Mouse (Mus musculus) cerebellum, adult 11 months (tissue): ENCODE results near the gene Fxyd5.

Source experiments
- DNase-seq: peaks from one replicate; pipeline ENCODE4 v3.0.0; 2022

Gene Fxyd5

DNA sequence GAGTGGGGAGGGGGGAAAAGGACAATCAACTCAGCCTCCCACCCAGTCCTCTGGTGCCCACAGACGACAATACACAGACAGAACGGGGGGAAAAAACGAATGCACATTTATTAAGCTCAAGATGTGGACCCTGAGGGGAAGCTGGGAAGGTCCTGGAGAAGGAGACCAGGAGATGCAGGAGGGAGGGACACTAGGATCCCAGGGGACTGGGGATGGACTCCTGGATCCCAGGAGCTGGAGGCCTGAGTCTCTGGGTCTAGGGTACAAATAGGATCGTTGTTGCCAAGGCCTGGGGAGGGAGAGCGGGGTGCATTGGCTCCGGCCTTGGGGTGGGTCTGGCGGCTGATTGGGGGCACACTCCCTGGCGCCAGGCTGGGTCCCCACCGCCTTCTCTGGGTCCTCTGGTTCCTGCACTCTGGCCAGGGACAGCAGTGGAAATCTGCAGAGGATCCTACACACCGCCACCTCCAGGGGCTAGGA is at the start of gene Fxyd5:
Gene Fxyd5, minus strand, starts transcription at position 51 of the 480 bp plus-strand sequence.
- no peak for DNase-seq

DNA sequence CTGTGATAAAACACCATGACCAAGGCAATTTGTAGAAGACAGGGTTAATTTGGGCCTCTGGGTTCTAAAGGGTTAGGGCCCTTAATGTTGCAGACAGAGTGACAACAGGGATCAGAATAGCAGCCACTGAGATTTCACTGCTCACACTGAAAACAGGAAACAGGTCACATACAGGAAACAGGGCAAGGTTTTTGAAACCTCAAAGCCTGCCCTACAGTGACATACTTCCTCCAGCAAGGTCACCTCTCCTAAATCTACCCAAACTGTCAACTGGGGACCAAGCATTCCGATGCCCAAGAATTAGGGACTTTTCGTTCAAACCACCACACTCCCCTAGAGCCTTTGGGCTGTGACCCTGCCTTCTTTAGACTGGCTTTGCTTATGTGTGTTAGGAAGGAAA is 47.4 kb upstream of the Fxyd5 start:
- no peak for DNase-seq

DNA sequence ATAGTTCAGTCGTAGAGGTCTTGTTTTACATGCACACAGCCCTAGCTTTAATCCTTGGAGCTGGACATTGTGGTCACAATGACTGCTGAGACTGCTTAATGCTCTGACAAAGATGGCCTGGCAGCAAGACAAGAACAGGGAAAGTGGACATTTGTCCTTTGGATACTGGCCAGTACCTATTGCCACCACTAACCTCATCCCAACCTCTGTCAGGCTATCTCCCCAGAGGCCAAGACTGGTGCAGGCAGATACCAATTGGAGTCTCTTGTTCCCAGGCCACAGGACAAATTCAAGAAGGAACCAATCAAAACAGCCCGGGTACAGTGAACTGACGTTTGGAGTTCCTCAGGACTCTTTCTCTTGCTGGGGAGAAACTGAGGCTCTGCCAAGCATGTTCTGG is 45.9 kb upstream of the Fxyd5 start:
- no peak for DNase-seq

DNA sequence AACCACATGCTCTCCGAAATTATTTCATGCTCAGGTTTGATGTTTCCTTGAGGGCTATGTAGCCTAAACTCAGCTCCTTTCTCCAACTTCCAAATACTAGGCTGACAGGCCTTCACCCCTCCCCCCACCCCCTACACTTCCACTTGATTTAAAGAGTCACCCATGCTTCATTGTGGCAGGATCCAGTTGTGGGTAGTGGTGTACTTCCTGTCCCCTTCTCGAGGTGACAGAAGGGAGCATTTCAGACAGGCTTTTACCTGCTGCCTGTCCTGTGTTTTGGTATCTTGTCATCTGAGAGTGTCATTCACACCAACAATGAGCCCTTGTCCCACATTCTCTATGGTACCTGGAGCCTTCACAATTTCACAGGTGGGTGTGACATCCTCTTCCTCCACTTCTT is 45.0 kb upstream of the Fxyd5 start:
- DNase-seq, result no peak

DNA sequence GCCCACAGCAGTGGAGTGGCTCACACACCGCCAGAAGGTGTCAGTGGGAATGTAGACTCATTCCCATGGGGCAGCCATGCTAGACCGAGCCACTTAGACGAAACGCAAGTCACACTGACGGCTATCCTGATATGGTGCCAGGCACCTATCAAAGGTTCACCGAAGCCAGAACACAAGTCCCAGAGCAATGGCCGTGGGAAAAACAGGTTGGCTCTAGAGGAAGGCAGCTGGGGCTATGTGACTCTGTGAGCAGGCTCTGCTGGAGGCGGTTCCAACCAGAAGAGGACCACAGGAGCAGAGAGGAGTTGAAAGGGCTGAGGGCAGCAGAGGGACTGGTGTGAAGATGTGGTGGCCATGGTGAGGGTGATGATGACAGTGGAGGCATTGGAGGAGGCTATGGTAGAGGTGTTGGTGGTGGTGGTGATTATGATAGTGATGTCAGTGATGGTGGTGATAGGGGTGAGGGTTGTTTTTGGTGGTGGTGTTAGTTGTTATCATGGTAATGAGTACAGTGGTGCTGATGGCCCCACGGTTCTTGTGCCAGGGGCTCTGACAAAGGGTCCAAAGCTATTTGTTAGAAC is 44.0 kb upstream of the Fxyd5 start:
- DNase-seq, result no peak

DNA sequence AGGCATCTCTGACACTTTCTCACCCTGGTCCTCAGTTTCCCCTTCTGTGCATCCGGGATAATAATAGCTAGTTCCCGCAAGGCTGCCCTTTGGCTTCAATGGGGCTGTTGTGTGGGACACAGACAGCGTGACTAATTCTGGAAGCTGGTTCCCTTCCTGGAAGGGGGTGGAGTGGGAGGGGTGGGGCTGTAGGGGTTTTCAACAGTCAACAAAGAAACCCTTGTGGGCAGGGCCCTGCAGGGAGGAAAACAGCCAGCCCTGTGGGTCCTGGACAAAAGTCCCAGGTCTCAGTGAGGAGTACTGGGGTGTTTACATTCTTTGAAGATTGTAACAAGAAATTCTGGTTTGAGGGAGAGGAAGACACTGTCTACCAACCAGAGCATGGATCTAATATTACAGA is 42.9 kb upstream of the Fxyd5 start:
- DNase-seq, result no peak

DNA sequence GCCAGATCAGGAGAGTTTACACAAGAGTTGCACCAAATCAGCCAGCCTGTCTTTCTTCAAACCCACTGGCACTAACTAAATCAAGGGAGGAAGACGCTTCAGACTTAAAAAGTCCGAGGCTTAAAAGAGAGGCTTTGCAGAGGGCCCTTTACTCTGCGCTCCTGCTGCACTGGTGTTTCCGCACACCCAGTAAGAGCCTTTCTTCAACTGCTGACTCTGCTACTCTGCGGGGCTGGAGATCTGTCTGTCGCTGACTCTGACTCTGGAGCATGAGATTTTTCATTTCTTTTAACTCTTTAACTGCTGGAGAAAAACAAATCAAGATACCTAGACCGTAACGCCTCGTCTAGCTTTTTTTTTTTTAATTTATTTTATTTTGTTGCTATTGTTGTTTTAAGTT is 41.9 kb upstream of the Fxyd5 start:
- DNase-seq, result no peak

DNA sequence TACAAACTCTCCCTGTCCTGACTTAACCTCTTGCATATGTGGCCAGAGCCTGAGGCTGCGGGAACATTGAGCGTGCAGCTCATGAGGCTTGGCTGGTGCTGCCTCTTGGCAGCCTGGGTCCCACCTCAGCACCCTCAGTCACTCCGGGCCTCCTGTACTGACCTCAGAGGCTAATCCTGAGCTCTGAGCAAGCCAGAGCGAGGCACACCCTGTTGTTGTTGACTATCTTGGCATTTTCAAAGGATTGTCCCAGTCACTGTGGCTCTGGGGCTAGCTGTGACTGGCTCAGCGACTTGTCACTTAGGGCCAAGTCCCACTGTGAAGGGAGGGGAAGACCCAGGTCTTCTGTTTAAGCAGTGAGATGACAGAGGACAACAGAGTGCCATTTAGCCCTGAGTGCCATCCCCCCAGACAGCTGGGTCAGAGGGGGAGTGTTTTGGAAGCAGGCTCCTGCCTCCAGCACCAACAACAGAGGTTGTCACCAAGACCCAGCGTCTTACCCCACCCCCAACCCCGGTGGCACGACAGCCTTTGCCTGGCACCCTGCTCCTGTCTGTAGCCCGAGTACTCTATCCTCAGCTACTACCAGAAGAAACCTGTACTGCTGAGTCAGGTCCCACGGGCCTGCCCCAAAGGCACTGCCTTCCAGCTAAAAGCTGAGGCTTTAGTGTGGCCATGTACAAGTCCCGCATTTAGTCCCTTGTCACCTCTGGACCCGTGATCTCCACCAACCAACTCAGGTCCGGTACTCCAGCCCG is 40.7 kb upstream of the Fxyd5 start:
- peak; percentile 45 for DNase-seq

DNA sequence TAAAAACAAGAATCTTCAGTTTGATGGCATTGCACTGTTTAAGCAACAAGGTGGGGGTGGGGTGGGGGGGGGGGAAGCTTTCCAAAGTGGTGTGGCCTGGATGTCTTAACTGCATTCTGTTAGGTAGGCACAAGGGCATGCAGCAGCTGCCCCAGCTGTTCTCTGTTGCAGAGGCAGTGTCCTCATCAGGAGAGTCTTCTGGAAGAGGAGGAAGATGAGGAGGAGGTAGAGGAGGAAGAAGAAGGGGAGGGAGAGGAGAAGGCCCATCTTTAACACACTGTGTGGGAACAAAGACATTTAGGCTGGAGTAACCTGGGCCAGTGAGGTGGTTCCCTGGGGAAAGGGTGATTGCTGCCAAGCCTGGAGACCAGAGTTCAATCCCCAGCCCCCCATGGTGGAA is 39.8 kb upstream of the Fxyd5 start:
- DNase-seq, result no peak

DNA sequence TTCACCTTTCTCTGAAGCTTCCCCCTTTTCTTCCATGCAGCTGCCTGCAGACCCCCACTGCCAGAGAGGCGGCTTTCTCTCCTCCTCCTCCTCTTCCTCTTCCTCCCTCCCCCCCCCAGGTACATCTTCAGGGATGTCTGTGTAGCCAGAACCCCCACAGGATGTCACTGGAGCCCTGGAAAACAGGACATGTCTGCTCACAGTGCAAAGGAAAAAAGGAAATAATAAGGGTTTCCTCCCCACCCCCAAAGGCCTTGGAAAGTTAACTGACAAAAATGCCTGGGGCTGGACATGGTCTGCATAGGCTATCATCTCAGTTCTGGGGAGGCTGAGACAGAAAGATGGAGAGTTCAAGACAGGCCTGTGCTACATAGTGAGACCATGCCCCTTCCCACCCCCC is 38.8 kb upstream of the Fxyd5 start:
- DNase-seq, result no peak

DNA sequence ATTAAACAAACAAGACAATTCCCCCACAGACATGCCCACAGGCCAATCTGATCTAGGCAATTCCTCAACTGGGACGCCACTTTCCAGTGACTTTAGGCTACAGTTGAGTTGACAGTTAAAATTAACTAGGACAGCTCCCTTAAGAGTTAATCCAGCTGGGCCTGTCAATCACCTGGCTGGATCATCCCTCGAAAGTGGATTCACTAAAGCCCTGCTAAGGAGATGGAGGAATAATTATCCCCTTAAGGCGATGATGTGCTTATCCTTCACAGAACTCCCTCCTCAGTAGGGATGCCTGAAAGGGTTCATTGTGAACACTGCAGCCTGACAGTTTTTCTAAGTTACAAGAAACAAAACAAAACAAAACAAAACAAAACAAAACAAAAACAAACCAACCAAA is 38.3 kb upstream of the Fxyd5 start:
- no peak for DNase-seq

DNA sequence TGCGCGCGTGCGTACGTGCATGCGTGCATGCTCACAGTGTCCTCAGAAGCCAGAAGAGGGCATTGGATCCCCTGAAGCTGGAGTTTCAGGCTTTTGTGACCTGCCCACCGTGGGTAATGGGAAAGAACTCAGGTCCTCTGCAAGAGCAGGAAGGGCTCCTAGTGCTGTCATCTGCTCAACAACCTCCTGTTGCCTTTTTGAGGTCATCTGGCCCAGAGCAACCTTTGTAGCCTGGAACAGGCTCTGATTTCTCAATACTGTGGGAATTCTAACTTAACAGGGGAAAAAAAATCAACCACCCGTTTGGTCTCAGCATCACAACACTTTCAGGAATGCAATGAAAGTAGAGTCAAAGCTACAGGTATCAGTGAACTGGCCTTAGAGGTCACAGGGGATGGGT is 37.4 kb upstream of the Fxyd5 start:
- DNase-seq, result no peak

DNA sequence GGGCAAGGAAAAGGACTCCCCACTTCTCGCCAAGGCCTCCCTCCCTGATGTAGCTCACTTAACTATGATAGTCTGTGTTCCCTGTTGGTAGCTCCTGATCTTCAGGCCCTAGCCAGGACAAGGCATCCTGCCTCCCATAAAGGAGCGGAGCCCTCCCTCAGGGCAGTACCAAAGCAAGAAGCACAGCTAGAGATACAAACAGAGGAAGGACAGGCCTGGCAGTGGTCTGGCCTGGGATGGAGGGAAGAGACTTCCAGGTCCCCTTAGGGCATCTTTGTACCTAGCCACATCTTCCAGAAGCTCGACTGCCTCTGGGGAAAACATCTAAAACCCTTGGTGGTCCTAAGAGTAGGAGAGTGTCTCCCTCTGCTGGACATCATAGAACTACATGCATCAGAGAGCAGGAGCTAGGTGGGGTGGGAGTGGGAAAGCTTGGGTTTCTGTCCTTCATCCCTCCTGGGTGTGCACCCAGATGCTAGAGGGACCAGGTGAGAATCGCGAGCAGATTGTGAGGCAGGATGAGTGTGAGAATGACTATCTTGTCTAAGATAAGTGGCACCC is 35.7 kb upstream of the Fxyd5 start:
- DNase-seq, result no peak

DNA sequence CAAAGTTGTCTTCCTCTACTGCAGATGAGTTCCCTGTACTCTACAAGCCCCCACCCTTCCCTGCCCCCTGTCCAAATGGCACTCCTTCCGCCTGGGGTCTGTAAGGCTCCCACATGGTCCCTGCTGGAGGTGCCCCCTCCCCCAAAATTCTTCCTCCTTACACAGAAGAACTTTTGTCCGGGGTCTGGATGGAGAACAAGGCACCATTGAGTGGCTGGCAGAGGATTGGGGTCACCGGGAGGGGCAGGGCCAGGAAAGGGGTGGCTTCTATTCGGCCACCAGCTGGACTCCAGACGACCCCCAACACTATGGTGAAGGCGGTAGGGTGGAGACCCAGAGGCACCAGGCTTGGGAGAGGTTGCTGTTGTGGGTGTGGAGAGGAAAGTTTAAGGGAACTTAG is 35.2 kb upstream of the Fxyd5 start:
- DNase-seq, result no peak

DNA sequence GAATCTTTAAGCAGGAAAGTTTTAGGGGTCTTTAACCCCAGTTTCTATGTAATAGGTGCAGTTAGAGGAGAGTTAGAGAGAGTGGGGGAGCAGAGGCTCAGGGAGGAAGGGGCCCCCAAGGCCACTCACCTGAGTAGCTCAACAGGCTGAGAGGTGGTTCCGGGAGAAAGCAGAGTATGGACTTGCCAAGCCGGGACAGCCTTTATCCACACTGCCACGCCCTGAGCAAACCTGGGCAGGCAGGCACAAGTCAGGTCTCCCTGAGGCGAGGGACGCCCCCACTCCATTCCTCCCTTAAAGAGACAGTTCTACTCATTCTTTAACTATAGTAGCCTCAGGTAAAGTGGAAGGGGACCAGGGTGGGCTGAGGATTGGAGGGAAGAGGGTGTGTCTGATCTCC is 34.2 kb upstream of the Fxyd5 start, which contains the start of gene Fxyd3:
Gene Fxyd3, minus strand, starts transcription at position 213 of the 400 bp plus-strand sequence.
- no peak for DNase-seq

DNA sequence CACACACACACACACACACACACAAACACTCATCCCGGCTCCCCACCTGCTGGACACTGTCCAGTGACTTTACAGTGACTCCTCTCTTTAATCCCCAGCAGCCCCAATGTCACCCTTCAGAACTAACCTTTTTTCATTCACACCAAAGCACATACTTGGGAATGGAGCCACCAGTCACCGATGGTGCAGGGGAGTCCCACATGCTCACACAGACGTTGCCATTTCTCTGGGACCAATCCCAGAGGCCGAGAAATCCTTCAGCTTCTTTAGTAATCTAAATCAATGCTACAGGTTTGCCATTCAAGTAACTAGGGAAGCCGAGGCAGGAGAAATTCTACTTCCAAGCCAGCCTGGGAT is 32.4 kb upstream of the Fxyd5 start:
- no peak for DNase-seq

DNA sequence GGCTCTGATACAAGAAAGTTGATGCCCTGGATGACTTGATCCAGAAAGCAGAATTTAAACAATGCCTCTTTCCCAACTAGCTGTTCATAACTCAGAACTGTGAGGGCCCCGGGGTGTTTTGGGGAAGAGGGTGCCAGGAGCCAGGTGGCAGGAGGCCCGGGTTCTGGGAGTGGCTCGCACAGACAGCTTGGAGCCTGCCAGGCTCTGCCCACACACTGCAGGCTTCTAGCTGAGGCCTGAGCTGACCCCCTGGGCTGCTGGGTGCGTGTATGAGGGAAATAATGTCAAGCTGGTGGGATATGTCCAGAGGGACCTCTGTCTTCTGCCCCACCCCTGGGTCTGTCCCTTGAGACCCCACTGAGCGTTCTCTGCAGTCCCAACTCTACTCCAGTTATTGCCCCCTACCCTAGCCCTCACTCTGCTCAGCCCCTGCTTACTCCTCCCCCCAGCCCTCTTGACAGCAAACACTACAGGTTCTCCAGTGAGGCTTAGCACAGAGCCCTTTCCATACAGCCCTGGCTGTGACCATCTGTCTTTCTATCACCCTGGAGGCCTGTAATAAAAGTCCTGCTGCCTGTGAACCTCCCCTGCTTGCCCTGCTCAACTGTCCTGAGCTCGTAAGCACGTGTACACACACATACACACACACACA is 31.9 kb upstream of the Fxyd5 start:
- no peak for DNase-seq

DNA sequence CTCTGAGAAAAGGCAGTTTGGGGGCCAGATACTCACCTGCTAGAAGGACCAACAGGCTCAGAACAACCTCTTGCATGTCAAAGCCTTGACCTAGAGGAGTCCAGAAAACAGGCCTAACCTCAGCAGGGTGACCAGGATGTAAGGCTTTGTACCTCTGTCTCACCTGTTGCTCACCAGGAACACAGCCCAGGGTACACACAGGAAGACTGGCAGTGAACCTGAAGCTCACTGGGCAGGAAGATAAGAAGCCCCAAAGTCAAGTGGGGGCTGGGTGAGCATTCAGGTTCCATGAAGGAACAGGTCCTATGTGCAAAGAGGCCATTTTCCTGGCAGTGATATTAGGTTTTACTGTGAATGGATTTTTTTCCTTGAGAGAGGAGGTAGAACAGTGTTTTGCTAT is 31.3 kb upstream of the Fxyd5 start:
- DNase-seq, result no peak

DNA sequence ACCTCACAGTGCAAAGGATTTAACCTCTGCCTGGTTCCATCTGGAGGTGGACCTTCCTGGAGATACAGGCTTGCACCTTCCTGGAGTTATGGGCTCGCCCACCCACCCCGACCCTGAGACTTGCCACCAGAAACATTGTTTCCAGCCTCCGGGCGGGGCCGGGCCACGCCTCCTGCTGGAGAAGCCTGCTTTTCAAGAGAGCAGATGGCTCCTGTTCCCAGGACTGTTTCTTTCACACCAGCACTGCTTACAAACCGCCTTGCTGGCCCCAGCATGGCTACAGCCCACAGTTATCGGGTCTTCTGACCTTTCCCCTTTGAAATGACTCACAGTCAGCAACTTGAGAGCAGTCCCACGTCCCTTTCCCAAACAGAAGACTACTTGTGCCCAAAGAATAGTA is 30.0 kb upstream of the Fxyd5 start:
- DNase-seq, result no peak

DNA sequence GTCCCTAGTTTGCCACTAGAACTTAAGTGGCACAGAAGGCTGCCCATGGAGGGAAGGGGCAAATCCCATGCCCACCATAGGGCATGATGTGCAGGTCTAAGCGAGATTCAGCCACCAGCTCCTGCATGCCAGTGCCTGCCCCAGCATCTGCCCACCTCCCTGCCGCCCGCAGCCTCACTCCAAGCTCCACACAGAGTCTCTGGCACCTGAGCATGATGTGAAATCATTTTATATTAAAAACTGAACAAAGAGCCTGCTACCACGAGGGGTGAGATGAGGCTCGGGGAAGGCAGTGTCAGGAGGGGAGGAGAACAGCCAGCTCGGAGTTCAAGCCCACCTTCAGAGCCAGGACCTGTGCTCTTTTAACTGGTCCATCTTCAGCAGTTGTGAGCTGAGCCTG is 28.0 kb upstream of the Fxyd5 start:
- no peak for DNase-seq

DNA sequence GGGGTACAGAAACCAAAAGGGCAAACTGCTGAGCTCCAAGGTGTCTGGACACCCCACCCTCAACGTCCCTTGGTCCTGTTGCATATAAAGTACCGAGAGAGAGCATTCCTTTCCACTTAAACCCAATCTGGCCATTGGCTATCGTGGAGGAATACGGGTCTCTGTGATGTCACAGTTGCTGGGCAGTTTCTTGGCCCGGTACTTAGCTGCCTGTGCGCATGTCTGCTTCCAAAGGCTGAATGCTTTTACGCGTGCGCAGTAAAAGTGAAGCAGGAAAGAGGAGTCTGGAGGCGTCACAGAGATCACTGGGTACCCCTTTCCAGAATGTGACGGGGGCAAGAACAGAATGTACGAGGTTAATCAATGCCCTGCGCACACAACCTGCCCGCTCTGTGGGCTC is 27.2 kb upstream of the Fxyd5 start:
- no peak for DNase-seq

DNA sequence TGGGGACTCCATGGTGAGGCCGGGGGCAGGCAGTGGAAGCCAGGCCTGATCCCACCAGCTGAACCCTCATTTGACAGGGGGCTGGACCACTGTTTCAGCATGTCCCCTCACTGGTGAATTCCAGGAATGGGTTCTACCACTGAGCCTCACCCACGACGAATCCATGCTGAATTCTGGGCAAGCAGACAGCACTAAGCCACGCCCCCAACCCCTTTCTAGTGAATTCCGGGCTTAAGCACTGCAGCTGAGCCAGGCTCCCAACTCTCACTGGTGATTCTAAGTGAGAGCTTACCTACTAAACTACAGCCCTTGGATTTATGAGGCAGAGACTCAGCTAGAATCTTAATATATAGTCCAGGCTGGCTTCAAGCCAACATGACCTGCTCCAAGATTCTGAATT is 25.6 kb upstream of the Fxyd5 start:
- DNase-seq, result no peak

DNA sequence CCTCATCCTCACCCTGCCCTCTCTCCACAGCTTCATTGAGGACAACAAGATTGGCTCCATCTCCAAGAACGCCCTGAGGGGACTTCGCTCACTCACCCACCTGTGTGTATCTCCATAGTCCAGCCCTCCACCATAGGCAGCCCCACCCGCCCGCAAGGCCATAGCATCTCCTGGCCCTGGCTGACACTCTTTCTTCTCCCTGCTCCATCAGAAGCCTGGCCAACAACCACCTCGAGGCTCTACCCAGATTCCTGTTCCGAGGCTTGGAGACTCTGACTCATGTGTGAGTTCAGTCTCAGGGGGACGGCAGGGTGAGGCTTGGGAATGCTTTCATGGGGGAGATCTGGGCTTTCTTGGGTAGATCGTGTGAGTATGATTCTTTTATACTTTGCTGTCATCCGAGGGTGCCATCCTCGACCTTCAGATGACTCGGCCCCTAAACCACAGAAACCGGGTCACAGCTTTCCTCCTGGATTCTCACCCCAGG is 20.8 kb upstream of the Fxyd5 start:
- no peak for DNase-seq

DNA sequence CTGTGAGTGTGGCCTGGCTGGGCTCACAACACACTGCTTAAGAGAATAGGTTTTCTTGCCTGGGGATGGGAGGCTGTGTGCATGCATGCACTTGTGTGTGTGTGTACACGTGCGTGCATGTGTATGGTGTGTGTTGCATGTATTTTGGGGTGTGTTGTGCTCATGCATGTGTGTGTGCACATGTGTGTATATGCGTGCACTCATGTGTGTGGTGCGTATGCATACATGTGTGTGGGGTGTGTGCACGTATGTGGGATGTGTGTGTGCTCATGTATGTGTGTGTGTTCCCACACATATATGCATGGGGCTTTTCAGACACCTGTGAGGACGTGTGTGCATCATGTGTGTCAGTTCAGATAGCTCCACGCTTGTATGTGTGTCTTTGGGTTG is 18.3 kb upstream of the Fxyd5 start:
- no peak for DNase-seq
